Mouse (Mus musculus) gastrocnemius, postnatal 36 days (tissue): Measurements from ENCODE around the gene Kri1. TPM values are rescaled to one million over a fixed set of nuclear protein-coding genes. Genes with fewer than 3 reads are reported as not detected.
"Not testable (repeated sequence)": the region's sequence is repeated elsewhere in the genome, so short reads cannot be mapped to it uniquely, and the experiment has no call there.

Experiments used
- DNase-seq, 2 experiments: peaks; one replicate each; pipeline ENCODE4 v3.0.0; 2022
- intact Hi-C: fragments of 180-260 bp; cut with DNase I; formaldehyde crosslinking; loops from one replicate; pipeline ENCODE4 v1.15.1; 2025
- total RNA-seq, 2 experiments: library from RNA; stranded (reverse); gene quantifications; 2 replicates each; pipeline ENCODE4 v1.2.3; 2021

The Kri1 gene
- total RNA-seq, 2 experiments from 2014 or later = 9.1 to 11.6 TPM

DNA sequence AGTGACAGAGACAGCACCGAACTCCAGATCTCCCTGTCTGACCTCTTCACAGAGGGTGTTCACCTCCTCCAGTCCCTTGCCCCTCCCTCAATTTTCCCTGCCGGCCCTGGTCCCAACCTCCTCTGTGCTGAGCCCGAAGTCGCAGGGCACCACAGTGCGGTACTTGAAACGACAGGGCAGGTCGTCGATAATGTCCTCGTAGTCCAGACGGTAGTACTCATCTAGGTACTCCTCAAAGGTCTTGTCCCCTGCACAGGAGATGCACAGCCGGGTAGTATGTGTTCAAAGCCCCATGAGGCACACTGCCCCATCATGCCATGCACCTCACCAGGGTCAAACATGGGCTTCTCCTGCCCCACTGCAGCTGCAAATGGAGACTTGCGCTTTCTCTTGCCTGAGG is 12.0 kb downstream of the Kri1 start:
- intact Hi-C loops = no loop called here
- DNase-seq = no peak

DNA sequence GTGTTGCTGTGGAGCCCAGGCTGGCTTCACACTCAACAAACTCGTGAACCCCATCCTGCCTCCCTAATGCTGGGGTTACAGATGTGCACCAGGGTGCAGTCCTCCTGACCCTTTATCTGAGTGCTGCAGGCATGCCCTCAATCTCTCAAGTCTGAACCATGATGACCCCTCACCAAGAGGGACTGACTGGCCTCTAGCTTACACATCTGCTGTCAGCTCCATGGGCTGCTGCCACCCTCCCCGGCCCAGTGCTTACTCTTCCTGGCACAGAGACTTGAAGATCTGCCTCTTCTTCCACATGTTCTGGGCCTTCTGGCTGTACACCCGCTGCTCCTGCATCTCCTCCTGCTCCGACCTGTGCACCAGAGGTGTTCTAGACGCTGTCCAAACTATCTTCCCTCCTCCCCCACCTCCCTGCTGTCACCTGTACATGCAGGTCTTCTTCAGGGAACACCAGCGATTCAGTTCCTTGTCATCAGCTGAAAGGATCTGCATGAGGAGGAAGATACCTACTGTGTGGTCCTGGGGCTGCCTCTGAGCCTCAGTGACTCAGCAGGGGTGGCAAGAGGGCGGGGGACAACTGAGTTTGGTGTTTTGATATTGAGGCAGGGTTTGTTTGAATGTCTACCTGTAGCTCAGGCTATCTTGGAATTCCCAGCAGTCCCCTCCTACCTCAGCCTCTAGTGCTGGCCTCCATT is 12.6 kb downstream of the Kri1 start:
- DNase-seq = no peak
- intact Hi-C loops = no loop called here

DNA sequence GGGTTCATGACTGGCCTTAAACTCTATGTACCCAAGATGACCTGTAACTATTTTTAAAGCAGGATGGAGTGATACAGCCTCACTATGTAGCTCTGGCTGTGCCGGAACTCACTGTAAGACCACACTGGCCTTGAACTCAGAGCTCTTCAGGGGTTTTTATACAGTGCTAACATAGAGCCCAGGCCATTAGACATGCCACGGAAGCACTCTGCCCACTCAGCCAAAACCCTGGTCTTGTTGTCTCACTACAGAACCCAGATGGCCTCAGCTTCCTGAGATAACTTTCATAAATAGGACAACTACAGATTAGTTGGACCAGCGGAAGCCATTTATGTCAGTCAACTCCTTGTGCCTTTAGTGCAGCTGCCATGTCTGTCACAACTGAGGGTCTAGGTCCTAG is 13.4 kb downstream of the Kri1 start:
- DNase-seq = no peak
- intact Hi-C loops = no loop called here

DNA sequence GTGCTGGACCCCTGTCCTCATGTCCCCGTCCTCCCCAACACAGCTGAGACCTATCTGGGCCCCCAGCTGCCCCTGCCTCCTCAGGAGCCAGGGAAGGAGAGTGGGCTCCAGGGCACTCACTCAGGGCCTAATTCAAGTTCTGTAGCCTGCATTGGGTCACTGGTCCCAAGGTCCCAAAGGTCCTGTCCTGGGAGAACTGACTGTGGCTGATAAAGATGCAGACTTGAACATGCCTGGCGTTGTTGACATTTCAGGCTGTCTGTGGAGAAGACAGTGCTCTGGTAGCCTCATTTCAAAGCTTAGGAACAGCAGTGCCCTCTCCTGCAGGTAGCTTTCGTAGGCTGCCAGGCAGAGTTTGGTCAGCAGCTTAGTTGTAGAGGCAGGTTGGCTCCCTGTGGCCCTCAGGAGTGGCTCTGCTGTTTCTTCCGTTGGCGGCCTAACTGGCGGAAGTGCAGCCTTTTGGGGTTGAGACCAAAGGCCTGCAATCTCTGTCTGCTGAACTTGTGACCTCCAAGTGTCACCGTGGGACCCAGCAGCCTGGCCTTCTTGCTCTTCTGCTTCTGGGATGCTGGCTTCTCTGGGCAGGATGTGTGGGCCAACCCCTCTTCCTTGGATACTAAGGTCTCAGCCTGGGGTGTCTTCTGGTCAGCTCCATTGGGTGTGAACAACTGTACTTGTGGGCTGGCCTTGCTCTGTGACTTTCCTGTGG is 14.1 kb downstream of the Kri1 start:
- intact Hi-C loops = no loop called here

DNA sequence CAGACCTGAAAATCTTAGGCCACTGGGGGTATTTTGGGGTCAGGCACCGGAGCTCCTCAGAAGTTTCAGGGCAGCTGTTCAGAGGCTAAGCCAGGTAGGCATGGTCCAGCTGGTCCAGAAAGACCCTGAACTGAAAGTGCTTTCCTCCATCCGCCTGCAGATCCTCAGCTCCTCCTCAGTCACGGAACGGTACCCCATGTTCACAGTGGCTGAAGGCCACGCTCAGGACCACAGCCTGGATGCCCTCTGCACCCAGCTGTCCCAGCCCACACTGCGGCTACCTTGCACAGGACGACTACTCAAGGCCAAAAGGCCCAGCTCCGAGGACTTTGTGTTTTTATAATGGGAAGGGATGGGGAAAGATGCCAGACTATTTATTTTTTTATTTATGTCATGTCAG is 14.7 kb downstream of the Kri1 start:
- intact Hi-C loops = no loop called here

More for the DNA sequence above, 14.1 kb downstream of the Kri1 start:
- no peak for DNase-seq

DNA sequence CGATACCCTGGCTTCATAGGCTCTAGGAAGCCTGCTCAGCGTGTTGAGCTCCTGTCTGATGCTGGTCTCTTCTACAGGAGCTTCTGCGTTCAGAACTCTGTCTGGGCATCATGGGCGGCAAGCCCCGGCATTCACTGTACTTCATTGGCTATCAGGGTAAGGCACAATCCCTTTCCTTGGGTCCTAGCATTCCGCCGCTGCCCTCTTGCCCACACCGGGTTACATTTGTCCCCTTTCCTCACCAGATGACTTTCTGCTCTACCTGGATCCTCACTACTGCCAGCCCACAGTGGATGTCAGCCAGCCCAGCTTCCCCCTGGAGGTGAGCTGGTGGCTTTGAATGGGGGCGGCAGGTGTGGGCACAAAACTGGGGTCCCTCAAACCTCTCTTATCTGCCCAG is 15.4 kb downstream of the Kri1 start:
- DNase-seq = no peak
- intact Hi-C loops = no loop called here

More for the DNA sequence above, 14.7 kb downstream of the Kri1 start:
- no peak for DNase-seq

DNA sequence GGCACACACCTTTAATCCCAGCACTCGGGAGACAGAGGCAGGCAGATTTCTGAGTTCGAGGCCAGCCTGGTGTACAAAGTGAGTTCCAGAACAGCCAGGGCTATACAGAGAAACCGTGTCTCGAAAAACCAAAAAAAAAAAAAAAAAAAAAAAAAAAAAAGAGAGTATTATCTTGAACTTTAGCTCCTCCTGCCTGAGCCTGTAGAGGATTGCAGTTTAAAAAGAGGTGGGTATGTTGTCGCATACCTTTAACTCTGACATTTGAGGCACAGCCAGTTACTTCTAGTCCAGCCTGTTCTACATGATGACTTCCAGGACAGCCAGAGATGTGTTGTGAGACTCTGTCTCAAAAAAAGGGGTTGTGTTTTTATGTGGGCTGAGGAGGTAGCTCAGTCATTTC is 18.2 kb downstream of the Kri1 start:
- DNase-seq, intact Hi-C loops: not testable (repeated sequence)

DNA sequence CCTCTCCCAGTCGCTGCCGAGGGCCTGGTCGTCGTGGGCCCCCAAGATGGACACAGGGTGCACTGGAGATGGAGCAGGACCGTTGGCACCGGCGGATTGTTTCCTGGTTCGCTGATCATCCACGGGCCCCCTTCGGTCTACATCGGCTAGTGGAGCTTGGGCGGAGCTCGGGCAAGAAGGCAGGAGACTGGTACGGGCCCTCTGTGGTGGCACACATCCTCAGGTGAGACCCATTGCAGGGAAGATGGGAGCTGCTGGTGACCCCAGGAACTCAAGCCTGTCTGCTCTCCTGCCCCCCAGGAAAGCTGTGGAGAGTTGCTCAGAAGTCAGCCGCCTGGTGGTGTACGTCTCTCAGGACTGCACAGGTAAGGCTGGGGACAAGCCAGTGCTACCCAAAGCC is 19.5 kb downstream of the Kri1 start:
- intact Hi-C loops = no loop called here
- DNase-seq = no peak

DNA sequence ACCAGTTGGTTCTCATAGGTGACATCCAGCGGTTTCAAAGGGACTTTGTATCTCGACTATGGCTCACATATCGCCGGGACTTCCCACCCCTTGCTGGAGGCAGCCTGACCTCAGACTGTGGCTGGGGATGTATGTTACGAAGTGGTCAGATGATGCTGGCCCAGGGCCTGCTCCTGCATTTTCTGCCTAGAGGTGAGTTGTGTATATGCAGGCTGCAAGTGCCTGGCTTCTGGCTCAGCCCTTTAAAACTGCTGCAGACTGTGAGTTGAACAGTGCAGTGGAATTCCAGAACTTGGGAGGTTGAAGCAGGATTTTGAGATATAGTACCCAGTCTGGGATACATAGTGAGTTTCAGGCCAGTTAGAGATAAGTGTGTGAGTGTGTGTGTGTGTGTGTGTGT is 20.9 kb downstream of the Kri1 start:
- DNase-seq = no peak
- intact Hi-C loops = no loop called here

DNA sequence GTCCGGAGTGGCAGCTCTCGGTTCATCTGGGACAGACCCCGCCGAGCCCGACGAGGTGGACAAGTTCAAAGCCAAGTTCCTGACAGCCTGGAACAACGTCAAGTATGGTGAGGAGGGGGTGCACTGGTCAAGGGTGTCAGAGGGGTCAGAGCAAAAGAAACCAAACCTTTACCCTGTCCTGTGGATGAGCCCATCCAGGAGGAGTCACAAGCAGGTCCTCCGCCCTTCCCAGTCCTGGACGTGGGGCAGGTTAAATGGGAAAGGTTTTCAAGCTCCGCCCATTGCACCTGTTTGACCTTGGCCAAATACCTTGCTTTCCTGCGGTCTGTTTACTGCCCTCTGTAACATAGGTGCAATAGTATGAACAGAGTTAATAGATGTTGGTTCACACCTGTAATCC is 22.2 kb downstream of the Kri1 start:
- intact Hi-C loops = loop anchor here (2.0 kb wide), 1 partner anchor 27 kb away; the partner anchor contains the start of gene Keap1

DNA sequence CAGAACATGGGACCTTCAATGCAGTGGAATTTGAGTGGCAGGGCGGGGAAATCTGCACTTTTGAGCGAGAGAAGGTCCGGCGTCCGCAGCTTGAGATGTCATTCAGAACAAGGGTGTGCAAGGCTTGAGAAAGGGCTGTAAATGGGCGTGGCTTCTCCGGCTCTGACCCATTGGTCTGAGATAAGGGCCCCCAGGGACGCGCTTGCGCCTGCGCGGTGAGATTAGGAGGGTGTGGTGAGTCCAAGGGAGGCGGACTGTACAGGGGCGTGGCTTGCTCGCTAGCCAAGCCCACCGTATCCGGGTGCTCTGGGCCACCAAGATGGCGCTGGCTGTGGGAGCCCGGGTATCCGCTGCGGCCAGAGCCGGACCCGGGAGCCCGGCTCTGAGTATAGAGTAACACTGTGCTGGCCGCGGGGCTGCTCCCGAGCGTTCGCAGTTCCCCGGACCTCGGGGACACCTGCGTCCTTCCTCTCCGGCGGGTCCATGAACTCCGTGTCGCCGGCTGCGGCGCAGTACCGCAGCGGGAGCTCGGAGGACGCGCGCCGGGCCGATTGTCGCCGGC is 22.7 kb downstream of the Kri1 start, which contains the start of gene Atg4d:
Atg4d (plus strand) TSS at position 294 of the 562 bp plus-strand sequence.
- intact Hi-C loops = loop anchor here (2.0 kb wide), 1 partner anchor 26 kb away; the partner anchor contains the start of gene Keap1
- DNase-seq = peak; percentile 99 to 100

More for the DNA sequence above, 22.2 kb downstream of the Kri1 start:
- DNase-seq = no peak

DNA sequence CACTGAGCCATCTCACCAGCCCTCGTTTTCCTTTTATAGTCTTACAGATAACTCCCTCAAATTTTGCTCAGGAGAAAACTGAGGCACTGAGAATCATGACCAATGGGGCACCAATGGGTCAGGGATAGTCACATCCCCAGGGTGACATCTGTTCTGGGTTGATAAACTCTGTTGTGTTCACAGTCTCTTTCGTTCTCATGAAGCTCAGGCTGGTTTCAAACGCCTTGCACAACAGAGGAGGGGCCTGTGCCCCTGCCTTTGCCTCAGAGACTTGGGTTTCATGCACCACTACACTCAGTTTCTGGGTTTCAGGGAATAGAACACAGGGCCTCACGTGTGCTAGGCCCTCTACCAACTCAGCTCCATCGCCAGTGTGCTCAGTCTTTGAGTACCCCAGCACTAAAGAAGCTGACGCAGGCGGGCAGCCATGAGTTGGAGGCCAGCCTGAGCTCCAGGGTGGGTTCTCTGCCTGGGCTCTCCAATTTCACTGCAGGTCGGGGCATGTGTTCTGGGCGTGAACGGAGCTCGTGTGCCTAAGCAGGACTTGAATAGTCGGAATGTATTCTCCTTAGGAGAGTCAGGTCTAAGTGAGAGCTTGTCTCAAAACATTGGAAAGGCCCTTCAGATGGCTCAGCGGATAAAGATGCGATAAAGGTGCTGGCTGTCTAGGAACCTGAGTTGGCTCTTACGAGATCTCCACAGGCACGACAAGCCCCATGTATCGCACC is 23.3 kb downstream of the Kri1 start:
- intact Hi-C loops = loop anchor here (2.0 kb wide), 1 partner anchor 26 kb away; the partner anchor contains the start of gene Keap1
- DNase-seq = no peak

DNA sequence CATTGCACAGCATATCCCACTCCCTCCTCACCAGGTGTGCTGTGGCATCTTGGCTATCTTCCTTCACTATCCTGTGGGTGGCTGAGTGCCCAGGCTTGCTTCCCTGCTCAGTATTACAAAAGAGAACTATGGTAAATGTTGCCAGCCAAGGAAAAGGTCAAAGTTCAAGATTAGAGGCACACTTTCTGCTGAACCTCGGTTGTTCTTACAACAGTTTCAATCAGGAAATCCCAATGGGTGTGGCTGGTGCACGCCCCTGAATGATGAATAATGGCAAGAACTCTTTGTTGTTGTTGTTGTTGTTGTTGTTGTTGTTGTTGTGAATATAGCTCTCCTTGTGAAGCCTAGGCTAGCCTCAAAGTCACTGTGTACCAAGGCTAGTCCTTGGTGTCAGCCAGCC is 25.9 kb downstream of the Kri1 start:
- intact Hi-C loops = no loop called here
- DNase-seq = no peak

DNA sequence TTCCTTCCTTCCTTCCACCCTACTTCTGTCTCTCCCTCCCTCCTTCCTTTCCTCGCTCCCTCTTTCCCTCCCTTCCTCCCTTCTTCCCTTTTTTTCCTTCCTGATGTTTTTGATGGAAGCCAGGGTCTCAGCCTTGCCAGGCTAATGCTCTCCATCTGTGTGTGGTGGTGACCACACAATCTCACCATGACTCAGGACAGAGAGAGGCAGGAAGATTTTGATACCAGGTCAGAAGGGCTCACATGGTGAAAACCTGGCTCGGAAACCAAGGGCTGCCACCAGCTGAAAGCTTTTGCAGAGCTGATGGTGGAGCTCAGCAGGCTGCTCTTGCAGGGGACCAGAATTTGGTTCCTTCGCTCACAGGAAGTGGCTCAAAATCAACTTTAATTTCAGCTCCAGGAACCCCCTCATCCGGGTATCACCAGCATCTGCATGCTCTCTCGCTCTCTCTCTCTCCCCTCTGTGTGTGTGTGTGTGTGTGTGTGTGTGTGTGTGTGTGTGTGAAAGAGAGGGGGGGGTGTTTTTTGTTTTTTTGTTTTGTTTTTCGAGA is 27.2 kb downstream of the Kri1 start:
- intact Hi-C loops = no loop called here
- no peak for DNase-seq

DNA sequence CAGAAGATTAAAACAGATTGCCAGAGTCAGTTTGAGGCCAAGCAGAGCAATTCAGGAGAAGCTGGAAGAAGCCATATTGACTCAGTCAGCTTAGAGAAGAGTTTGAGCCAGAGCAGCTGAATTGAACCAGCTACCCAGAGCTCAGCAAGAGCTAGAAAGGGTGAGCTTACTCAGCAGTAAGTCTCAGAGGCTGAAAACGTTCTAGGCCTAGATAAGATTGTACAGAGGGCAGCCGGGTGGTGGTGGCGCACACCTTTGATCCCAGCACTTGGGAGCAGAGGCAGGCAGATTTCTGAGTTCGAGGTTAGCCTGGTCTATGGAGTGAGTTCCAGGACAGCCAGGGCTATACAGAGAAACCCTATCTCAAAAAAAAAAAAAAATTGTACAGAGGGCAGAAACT is 31.4 kb downstream of the Kri1 start:
- intact Hi-C loops, DNase-seq: not testable (repeated sequence)

DNA sequence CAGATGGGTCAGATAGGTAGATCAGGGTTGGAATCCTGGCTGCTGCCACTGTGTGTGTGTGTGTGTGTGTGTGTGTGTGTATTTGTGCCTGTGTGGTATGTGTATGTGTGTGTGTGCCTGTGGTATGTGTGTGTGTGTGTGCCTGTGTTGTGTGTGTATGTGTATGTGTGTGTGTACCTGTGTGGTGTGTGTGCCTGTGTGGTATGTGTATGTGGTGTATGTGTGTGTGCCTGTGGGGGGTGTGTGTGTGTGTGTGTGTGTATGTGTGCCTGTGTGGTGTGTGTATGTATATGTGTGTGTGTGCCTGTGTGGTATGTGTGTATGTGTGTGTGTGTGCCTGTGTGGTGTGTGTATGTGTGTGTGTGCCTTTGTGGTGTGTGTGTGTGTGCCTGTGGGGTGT is 33.1 kb downstream of the Kri1 start:
- DNase-seq = no peak
- intact Hi-C loops = no loop called here

DNA sequence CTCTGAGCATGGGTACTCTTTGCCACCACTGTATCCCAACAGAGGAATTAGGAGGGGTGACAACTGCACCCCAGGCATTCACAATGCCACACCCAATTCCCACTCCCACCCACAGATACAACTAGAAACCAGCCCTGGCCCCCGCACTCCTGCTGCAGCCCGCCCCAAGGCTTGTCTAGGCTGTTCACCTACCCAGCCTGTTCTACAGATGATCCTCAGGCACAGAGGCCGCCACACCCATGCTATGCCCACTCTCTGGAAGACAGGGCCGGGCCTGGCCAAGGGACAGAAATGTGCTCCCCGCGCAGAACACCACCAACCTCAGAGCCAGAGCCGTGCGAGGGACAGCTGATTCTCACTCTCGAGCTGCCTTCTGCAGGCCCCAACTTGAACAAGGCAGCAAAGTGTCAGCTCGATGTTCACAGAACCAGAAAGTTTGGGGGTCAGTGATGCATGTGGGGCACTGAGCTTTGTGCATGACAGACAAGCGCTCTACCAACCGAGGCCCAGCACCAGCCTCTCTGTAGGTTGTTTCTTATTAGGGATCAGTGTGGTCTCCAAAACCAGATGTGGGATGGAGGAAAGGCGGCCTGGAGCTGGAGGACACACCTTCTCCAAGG is 36.5 kb downstream of the Kri1 start:
- no peak for DNase-seq
- intact Hi-C loops = no loop called here

DNA sequence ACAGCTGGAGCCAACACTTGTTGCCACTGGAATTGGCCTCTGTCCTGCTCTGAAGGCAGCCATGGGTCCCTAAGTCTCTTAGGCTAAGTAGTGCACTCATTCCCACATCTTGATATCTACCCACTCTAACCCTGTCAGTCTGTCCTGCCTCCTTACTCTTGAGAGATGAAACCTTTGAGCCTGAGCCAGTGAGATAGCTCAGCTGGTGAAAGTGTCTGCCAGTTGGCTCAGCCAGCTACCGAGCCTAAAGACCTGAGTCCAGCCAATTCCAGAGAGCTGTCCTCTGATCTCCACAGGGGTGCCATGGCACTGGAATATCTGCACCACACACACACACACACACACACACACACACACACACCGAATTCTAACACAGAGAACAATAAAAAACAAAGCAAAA is 37.3 kb downstream of the Kri1 start:
- intact Hi-C loops = no loop called here
- no peak for DNase-seq

DNA sequence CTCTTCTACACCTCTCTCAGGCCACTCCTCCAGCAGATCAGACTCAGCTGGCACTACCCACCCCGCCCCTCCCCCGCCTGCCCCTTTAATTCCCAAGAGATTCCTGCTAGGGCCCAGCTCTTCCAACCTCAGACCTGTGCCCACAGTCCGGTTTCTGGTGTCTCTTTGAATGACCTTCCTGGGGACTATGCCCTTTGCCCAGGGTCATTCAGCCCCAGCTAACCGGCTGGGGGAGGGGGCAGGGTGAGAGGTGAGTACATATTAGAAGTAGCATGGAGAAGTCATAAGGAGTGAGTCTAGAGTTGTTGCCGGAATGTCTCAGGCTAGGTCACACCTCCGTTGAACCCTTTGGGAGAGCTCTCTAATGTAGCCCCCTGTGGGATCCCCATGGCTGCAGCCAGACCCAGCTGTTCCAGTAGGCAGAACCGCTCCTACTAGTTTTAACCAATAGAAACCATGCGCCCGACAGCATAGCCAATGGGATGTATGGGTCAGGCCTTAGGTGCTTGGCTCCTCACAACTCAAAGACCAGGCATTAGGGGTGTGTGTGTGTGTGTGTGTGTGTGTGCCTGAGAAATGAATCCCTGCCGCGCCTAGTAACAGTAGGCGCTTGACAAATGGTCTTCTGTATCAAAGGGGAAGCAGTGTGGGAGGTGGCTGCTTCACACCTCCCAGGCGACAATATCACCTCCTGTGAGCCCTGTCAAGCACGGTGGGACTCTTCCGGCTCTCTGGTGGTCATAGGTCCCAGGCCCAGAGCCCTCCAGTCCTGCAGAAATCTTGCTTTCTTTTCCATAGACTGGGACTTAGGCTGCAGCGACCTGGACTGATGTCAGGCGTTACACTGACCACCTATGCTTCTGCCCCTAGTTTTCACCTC is 37.9 kb downstream of the Kri1 start:
- intact Hi-C loops = no loop called here
- no peak for DNase-seq
